Mouse (Mus musculus) lung, embryonic 14.5 days (tissue): ENCODE measurements around the gene Ttll13. TPM values are rescaled to one million over a fixed set of nuclear protein-coding genes. Genes with fewer than 3 reads are reported as not detected.

Source experiments
- ATAC-seq: fragments of 200-750 bp; cut with Nextera tagmentation; 2 replicates; pipeline ENCODE4 v1.8.0; 2017; ENCODE audit warnings: mild to moderate bottlenecking, moderate TSS enrichment, moderate library complexity; ENCODE audit not compliant: insufficient read depth
- DNase-seq: peaks from one replicate; pipeline ENCODE4 v3.0.0-alpha.2; 2015
- H3K27ac ChIP-seq: fragments of 300-500 bp; sonication (generic); 2 replicates; pipeline ENCODE4 v1.5.1; 2014; ENCODE audit warnings: low read depth, mild to moderate bottlenecking, moderate library complexity
- H3K27me3 ChIP-seq: fragments of 300-500 bp; sonication (generic); 2 replicates; pipeline ENCODE4 v1.6.1; 2014; ENCODE audit warnings: low read length, control low read depth; ENCODE audit not compliant: insufficient read depth
- H3K36me3 ChIP-seq: fragments of 300-500 bp; sonication (generic); 2 replicates; pipeline ENCODE4 v1.6.1; 2014; ENCODE audit warnings: control low read depth; ENCODE audit not compliant: insufficient read depth
- H3K4me1 ChIP-seq: fragments of 300-500 bp; sonication (generic); 2 replicates; pipeline ENCODE4 v1.6.1; 2014; ENCODE audit warnings: antibody characterized with exemption, control low read depth; ENCODE audit not compliant: insufficient read depth
- H3K4me2 ChIP-seq: fragments of 300-500 bp; sonication (generic); 2 replicates; pipeline ENCODE4 v1.6.1; 2014; ENCODE audit warnings: mild to moderate bottlenecking
- H3K4me3 ChIP-seq: fragments of 300-500 bp; sonication (generic); 2 replicates; pipeline ENCODE4 v1.5.1; 2014; ENCODE audit warnings: low read depth, low read length
- H3K9ac ChIP-seq: fragments of 300-500 bp; sonication (generic); 2 replicates; pipeline ENCODE4 v1.6.1; 2014
- H3K9me3 ChIP-seq: fragments of 300-500 bp; sonication (generic); 2 replicates; pipeline ENCODE4 v1.6.1; 2016; ENCODE audit warnings: low read depth, low read length, control low read depth
- CTCF ChIP-seq: IDR thresholded peaks from 2 replicates; pipeline ENCODE4 v1.5.1; 2016; ENCODE audit warnings: antibody characterized with exemption, low read depth
- WGBS: fragments of 180-500 bp; shearing (Covaris S2); extraction: QIAGEN DNeasy Blood & Tissue Kit; methylation state at CpG from one replicate; pipeline ENCODE4 v1.1.7; 2014; 5-methylcytosine and 5-hydroxymethylcytosine counted together
- polyA plus RNA-seq: library from polyadenylated mRNA; unstranded; fragments of >200 nt; fragmentation: Nextera tagmentation; extraction: Ambion mirVana; gene quantifications from 2 replicates; pipeline ENCODE4 v1.2.1, GENCODE M21; 2014

Ttll13 gene
- polyA plus RNA-seq, 1 experiment from 2014 or later, result 0.71 TPM

- Histone ChIP-seq H3K9ac (no peak overlapping the region), H3K4me2 (no peak overlapping the region), H3K36me3 (peaks cover 8% of the 10 kb centered on the region; the same call in 1 of the 2 replicates), H3K4me1 (no peaks in the 10 kb centered on the region), H3K4me3 (no peak overlapping the region), H3K9me3 (no peaks in the 10 kb centered on the region), H3K27ac (no peak overlapping the region), H3K27me3 (no peaks in the 10 kb centered on the region)
- DNase-seq (no peak), ATAC-seq (no peak)
- WGBS, result 83% methylated on average over 4 of the region's 4 CpGs
- no peak for TF ChIP-seq CTCF
Observed at GRCm38 (mm10) chr7:80244851-80245250, 1.3 kb upstream of the Ttll13 start.

- no peaks in the 10 kb centered on the region for H3K4me1 ChIP-seq
- DNase-seq (no peak), ATAC-seq (no peak)
- H3K4me3 ChIP-seq, result peak overlapping the region; percentile 55
- H3K27me3 ChIP-seq, result no peaks in the 10 kb centered on the region
- 31% methylated on average over 7 of the region's 7 CpGs for WGBS
- H3K9me3 ChIP-seq, result no peaks in the 10 kb centered on the region
- no peak for TF ChIP-seq CTCF
- peak overlapping the region; percentile 66 for H3K4me2 ChIP-seq
- H3K9ac ChIP-seq, result peak overlapping the region; percentile 60
- H3K36me3 ChIP-seq, result no peaks in the 10 kb centered on the region
- 0 out of 2 replicates have a peak overlapping the region, but pooled peaks have one; percentile 81 for H3K27ac ChIP-seq
Observed at GRCm38 (mm10) chr7:80246859-80247258, 683 bp downstream of the Ttll13 start.

GRCm38 (mm10) chr7:80252437-80252836 is 6.3 kb downstream of the Ttll13 start:
- no peaks in the 10 kb centered on the region for H3K9me3 ChIP-seq
- no peaks in the 10 kb centered on the region for H3K4me1 ChIP-seq
- DNase-seq (no peak), ATAC-seq (no peak)
- H3K4me3 ChIP-seq, result no peak overlapping the region
- H3K36me3 ChIP-seq, result no peaks in the 10 kb centered on the region
- 72% methylated on average over 7 of the region's 7 CpGs for WGBS
- no peak overlapping the region for H3K27ac ChIP-seq
- H3K9ac ChIP-seq, result no peak overlapping the region
- no peaks in the 10 kb centered on the region for H3K27me3 ChIP-seq
- TF ChIP-seq CTCF, result no peak
- no peak overlapping the region for H3K4me2 ChIP-seq

GRCm38 (mm10) chr7:80252886-80253285 is 6.7 kb downstream of the Ttll13 start:
- Histone ChIP-seq H3K4me1 (no peaks in the 10 kb centered on the region), H3K9ac (no peak overlapping the region), H3K4me3 (no peak overlapping the region), H3K4me2 (no peak overlapping the region), H3K27me3 (no peaks in the 10 kb centered on the region), H3K9me3 (no peaks in the 10 kb centered on the region), H3K36me3 (no peaks in the 10 kb centered on the region), H3K27ac (no peak overlapping the region)
- ATAC-seq (no peak), DNase-seq (no peak)
- WGBS, result 83% methylated on average over 11 of the region's 11 CpGs
- TF ChIP-seq CTCF, result no peak

GRCm38 (mm10) chr7:80255981-80256380 is 9.8 kb downstream of the Ttll13 start:
- no peak for ATAC-seq
- Histone ChIP-seq H3K27me3 (no peaks in the 10 kb centered on the region), H3K36me3 (no peaks in the 10 kb centered on the region), H3K4me1 (no peaks in the 10 kb centered on the region), H3K4me3 (no peak overlapping the region), H3K4me2 (no peak overlapping the region), H3K9me3 (no peaks in the 10 kb centered on the region), H3K27ac (no peak overlapping the region), H3K9ac (no peak overlapping the region)
- DNase-seq, result no peak
- TF ChIP-seq CTCF, result peak; percentile 10; the same call in 1 of the 2 replicates
- 72% methylated on average over 2 of the region's 2 CpGs for WGBS

- Histone ChIP-seq H3K9ac (no peak overlapping the region), H3K27me3 (no peaks in the 10 kb centered on the region), H3K36me3 (no peaks in the 10 kb centered on the region), H3K4me2 (no peak overlapping the region), H3K4me3 (no peak overlapping the region), H3K4me1 (no peaks in the 10 kb centered on the region), H3K27ac (no peak overlapping the region), H3K9me3 (no peaks in the 10 kb centered on the region)
- DNase-seq, result no peak
- TF ChIP-seq CTCF, result no peak
- 61% methylated on average over 2 of the region's 2 CpGs for WGBS
- ATAC-seq, result no peak
Observed at GRCm38 (mm10) chr7:80257706-80258105, 11.5 kb downstream of the Ttll13 start.

GRCm38 (mm10) chr7:80260625-80261371 is 14.6 kb downstream of the Ttll13 start, which contains the start of gene Ngrn:
Ngrn (plus strand) TSS chr7:80261215.
- 0 out of 2 replicates have a peak, but pooled peaks have one; percentile 23 for TF ChIP-seq CTCF

More at GRCm38 (mm10) chr7:80260625-80261371, 14.6 kb downstream of the Ttll13 start, which contains the start of gene Ngrn:
- Histone ChIP-seq H3K4me3 (peak within 1 kb of the TSS; percentile 76), H3K4me2 (peak within 1 kb of the TSS; percentile 77), H3K9me3 (no peaks in the 10 kb centered on the region), H3K27me3 (no peaks in the 10 kb centered on the region), H3K36me3 (peaks cover 28% of the 10 kb centered on the region), H3K9ac (peak within 1 kb of the TSS; percentile 85), H3K4me1 (no peaks in the 10 kb centered on the region), H3K27ac (peak within 1 kb of the TSS; percentile 78)
- WGBS, result 25% methylated on average over 40 of the region's 40 CpGs
- DNase-seq (peak; percentile 93), ATAC-seq (peak; percentile 88)
